Mouse (Mus musculus) limb, embryonic 11.5 days (tissue): ENCODE measurements around the gene Col8a1. TPM values are rescaled to one million over a fixed set of nuclear protein-coding genes. Genes with fewer than 3 reads are reported as not detected.

Source experiments
- ATAC-seq: fragments of 200-750 bp; cut with Nextera tagmentation; 2 replicates; pipeline ENCODE4 v1.8.0; 2017; ENCODE audit warnings: low read depth; ENCODE audit not compliant: insufficient number of reproducible peaks, low FRiP score, low TSS enrichment
- DNase-seq: peaks from one replicate; pipeline ENCODE4 v3.0.0-alpha.2; 2015; ENCODE audit warnings: low spot score
- H3K27ac ChIP-seq: fragments of 300-500 bp; sonication (generic); replicated peaks from 2 replicates; pipeline ENCODE4 v1.5.1; 2014; ENCODE audit warnings: low read depth, mild to moderate bottlenecking, low read length
- H3K27me3 ChIP-seq: fragments of 300-500 bp; sonication (generic); 2 replicates; pipeline ENCODE4 v1.6.1; 2014; ENCODE audit warnings: mild to moderate bottlenecking, low read length, mixed read lengths; ENCODE audit not compliant: control insufficient read depth, insufficient read depth
- H3K36me3 ChIP-seq: fragments of 300-500 bp; sonication (generic); 2 replicates; pipeline ENCODE4 v1.6.1; 2014; ENCODE audit warnings: mild to moderate bottlenecking, low read length, moderate library complexity, mixed read lengths; ENCODE audit not compliant: control insufficient read depth, insufficient read depth
- H3K4me1 ChIP-seq: fragments of 300-500 bp; sonication (generic); 2 replicates; pipeline ENCODE4 v1.6.1; 2014; ENCODE audit warnings: low read length, mixed read lengths; ENCODE audit not compliant: control insufficient read depth, insufficient read depth
- H3K4me2 ChIP-seq: fragments of 300-500 bp; sonication (generic); 2 replicates; pipeline ENCODE4 v1.6.1; 2014; ENCODE audit warnings: low read depth, mild to moderate bottlenecking, moderate library complexity; ENCODE audit not compliant: severe bottlenecking
- H3K4me3 ChIP-seq: fragments of 300-500 bp; sonication (generic); 2 replicates; pipeline ENCODE4 v1.5.1; 2014; ENCODE audit warnings: low read depth, low read length
- H3K9ac ChIP-seq: fragments of 300-500 bp; sonication (generic); 2 replicates; pipeline ENCODE4 v1.6.1; 2014; ENCODE audit warnings: mild to moderate bottlenecking, low read length
- H3K9me3 ChIP-seq: fragments of 300-500 bp; sonication (generic); 2 replicates; pipeline ENCODE4 v1.6.1; 2016; ENCODE audit warnings: low read length; ENCODE audit not compliant: control insufficient read depth
- WGBS: fragments of 180-500 bp; shearing (Covaris S2); extraction: QIAGEN DNeasy Blood & Tissue Kit; methylation state at CpG from one replicate; pipeline ENCODE4 v1.1.7; 2014; 5-methylcytosine and 5-hydroxymethylcytosine counted together
- polyA plus RNA-seq: library from polyadenylated mRNA; unstranded; fragments of >200 nt; fragmentation: Nextera tagmentation; extraction: Ambion mirVana; gene quantifications from 2 replicates; pipeline ENCODE4 v1.2.1, GENCODE M21; 2014

The Col8a1 gene
- polyA plus RNA-seq, 1 experiment from 2014 or later, result 3.5 TPM

DNA sequence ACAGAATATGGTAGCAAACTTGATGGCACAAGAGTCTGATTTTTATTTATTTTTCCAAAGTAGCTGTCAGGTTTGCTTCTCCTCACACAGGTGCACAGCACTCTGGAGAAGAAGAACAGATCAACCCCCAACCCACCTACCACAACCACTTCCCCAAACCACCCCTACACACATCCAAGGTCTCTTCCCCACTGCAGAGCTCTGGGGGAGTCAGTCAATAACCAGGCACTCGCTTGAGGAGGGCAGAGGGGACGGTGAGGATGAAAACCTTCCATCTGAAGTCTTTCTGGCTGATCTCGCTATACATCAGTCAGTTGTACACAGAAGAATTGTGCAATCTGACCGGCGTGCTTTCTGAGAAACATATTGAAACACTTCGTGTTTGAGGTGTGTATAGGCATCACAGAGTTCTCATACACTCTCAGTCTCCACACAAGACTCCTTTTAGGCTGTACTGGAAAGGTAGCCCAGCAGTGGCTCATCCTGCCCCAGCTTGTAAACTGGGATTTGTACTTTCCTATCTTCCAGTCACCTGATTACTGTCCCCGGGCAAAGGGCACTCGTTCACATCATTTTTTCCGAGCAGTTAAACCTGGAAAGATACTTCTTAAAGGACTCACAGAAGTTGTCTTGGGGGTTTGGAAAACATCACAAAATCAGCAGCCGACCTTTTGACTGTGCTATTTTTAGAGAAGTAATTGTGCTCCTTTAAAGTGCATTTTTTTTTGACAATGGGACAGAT is 827 bp downstream of the Col8a1 start:
- Histone ChIP-seq H3K9me3 (no peaks in the 10 kb centered on the region), H3K36me3 (no peaks in the 10 kb centered on the region), H3K4me1 (0 out of 2 replicates have a peak, but pooled peaks cover 5% of the 10 kb centered on the region), H3K4me2 (no peak overlapping the region), H3K27ac (no peak overlapping the region), H3K27me3 (0 out of 2 replicates have a peak, but pooled peaks cover 3% of the 10 kb centered on the region), H3K9ac (no peak overlapping the region), H3K4me3 (no peak overlapping the region)
- ATAC-seq, result no peak
- DNase-seq, result no peak
- 53% methylated on average over 10 of the region's 10 CpGs for WGBS

DNA sequence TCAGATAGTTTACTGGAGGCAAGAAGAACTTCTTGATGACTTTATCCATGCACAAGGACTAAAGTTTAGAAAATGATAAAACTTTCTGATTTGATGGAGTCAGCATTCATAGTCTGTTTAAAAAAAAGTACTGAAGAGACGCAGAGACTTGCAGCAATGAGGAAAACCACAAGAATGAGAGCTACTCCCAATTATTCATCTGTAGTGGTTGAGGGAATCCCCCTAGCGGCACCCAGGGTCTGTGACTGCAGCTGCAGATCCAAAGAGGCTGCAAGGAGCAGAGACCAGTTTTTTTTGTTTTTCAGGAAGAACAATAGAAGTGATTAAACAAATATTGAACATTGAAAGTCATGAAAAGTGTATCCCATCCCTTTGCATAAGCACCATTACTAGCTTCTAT is 4.0 kb downstream of the Col8a1 start:
- 0 out of 2 replicates have a peak, but pooled peaks cover 5% of the 10 kb centered on the region for H3K4me1 ChIP-seq
- no peak for ATAC-seq
- 0 out of 2 replicates have a peak, but pooled peaks cover 3% of the 10 kb centered on the region for H3K27me3 ChIP-seq
- H3K4me3 ChIP-seq, result no peak overlapping the region
- no peak overlapping the region for H3K27ac ChIP-seq
- no peak for DNase-seq
- WGBS, result 62% methylated on average over 2 of the region's 2 CpGs
- H3K9me3 ChIP-seq, result no peaks in the 10 kb centered on the region
- H3K9ac ChIP-seq, result no peak overlapping the region
- H3K36me3 ChIP-seq, result no peaks in the 10 kb centered on the region
- no peak overlapping the region for H3K4me2 ChIP-seq

DNA sequence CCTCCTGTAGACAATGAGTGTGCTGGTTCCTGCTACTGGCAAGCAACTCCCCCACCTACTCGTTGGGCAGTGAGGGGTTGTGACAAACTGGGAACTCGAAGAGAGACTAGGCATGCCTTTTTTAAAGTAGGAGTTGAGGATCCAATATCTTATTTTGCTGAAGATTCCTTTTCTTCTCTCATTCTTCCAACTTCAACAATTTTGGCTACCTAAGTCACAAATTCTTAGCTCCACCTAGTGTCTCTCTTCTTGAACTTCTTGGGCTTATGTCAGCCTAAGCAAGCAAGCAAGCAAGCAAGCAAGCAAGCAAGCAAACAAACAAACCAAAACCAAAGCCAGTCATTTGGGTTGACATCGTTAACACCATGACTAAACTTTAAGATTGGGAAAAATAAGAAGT is 6.4 kb downstream of the Col8a1 start:
- no peak for DNase-seq
- no peaks in the 10 kb centered on the region for H3K27me3 ChIP-seq
- no peaks in the 10 kb centered on the region for H3K9me3 ChIP-seq
- 73% methylated on average over 3 of the region's 3 CpGs for WGBS
- H3K9ac ChIP-seq, result no peak overlapping the region
- no peak overlapping the region for H3K4me3 ChIP-seq
- no peaks in the 10 kb centered on the region for H3K4me1 ChIP-seq
- H3K36me3 ChIP-seq, result no peaks in the 10 kb centered on the region
- H3K4me2 ChIP-seq, result no peak overlapping the region
- no peak overlapping the region for H3K27ac ChIP-seq
- no peak for ATAC-seq

DNA sequence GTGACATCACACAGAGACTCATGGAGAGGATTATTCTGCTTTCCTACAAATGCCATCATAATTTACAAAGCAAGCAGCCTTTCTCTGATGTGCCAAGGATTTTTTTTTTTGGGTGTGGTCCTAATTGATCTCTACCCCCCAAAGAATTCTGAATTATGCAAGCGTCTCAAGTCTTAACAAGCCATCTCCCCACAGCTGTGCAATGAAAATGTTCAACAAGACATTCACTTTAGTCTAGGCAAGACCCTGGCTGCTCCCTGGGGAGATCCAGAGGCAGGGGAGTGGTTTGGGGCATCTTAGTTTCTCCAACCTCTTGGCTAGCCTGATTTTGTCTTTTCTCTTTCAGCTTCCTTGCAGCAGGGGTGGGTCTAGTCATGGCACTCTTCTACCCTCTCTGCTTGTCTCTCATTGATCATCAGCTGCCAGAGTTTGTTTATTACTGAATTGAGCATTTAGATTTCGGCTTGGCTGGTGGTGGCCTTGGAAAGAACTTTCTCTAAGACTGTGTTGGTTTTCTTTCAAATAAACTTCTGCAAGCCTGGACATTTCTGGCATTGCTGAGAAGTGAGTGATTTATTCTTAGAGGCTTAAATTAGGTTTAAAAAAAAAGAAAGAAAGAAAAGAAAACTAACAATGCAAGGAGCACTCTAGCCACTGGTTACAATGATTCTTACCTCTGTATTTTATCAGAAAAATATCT is 7.0 kb downstream of the Col8a1 start:
- no peaks in the 10 kb centered on the region for H3K36me3 ChIP-seq
- no peak overlapping the region for H3K27ac ChIP-seq
- H3K4me3 ChIP-seq, result no peak overlapping the region
- DNase-seq (no peak), ATAC-seq (no peak)
- no peak overlapping the region for H3K9ac ChIP-seq
- H3K9me3 ChIP-seq, result no peaks in the 10 kb centered on the region
- H3K4me2 ChIP-seq, result no peak overlapping the region
- no peaks in the 10 kb centered on the region for H3K4me1 ChIP-seq
- WGBS, result 73% methylated on average over 2 of the region's 2 CpGs
- no peaks in the 10 kb centered on the region for H3K27me3 ChIP-seq

DNA sequence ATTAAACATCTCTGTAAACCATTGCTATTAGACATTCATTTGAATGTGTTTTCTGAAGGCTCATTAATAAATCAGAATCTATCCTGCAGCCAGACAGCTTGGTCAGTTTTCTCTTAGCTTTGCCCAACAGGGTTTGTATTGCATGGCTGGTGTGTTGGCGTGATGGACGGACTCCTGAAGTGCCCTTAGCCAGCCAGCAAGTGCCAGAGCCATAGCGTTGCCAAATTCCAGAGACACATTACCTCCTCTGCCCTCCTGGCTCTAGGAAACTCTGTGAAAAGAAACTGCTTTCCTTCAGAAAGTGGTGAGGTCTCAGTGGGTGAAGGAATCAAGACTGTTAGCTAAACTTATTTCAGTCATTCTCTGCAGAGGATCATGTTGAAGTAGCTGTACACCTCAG is 14.4 kb downstream of the Col8a1 start:
- no peak overlapping the region for H3K4me3 ChIP-seq
- H3K36me3 ChIP-seq, result no peaks in the 10 kb centered on the region
- H3K27ac ChIP-seq, result no peak overlapping the region
- no peak overlapping the region for H3K4me2 ChIP-seq
- H3K27me3 ChIP-seq, result no peaks in the 10 kb centered on the region
- no peak overlapping the region for H3K9ac ChIP-seq
- ATAC-seq (no peak), DNase-seq (no peak)
- no peaks in the 10 kb centered on the region for H3K4me1 ChIP-seq
- WGBS, result 89% methylated on average over 3 of the region's 3 CpGs
- H3K9me3 ChIP-seq, result no peaks in the 10 kb centered on the region

DNA sequence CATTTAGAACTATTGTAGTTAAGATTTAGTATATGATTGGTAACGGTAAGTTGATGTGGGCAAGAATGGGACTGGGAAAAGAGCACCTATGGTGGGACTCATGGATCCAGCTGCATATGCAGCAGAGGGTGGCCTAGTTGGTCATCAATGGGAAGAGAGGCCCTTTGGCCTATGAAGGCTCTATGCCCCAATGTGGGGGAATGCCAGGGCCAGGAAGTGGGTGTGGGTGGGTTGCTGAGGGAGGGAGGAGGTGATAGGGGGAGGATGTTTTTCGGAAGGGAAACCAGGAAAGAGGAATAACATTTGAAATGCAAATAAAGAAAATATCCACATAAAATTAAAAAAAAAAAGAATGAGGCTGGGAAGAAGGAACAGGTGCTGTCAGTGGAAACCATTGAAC is 19.6 kb downstream of the Col8a1 start:
- WGBS, result 95% methylated on average over 2 of the region's 2 CpGs
- H3K9ac ChIP-seq, result no peak overlapping the region
- no peak for ATAC-seq
- 0 out of 2 replicates have a peak, but pooled peaks cover 4% of the 10 kb centered on the region for H3K4me1 ChIP-seq
- no peaks in the 10 kb centered on the region for H3K36me3 ChIP-seq
- H3K27ac ChIP-seq, result no peak overlapping the region
- no peak overlapping the region for H3K4me3 ChIP-seq
- H3K9me3 ChIP-seq, result no peaks in the 10 kb centered on the region
- no peak for DNase-seq
- no peak overlapping the region for H3K4me2 ChIP-seq
- H3K27me3 ChIP-seq, result no peaks in the 10 kb centered on the region

DNA sequence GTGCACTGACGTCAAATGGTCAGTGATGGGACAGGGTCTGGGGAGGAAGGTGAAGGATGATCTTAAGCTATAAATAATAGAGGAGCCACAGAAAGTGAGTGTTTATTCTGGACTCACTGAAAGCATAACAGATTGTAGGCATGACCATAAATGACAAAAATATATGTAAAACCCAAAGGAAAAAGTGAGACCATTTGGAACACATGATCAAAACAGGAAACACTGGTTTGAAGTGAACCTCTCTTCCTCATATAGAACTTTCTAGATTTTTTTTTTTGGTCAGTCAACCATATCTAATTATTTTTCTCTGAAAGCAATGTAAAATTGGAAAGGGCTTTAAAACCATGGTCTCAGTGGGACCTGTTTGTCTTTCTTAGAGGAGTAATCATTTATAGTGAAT is 21.0 kb downstream of the Col8a1 start:
- no peak overlapping the region for H3K4me3 ChIP-seq
- DNase-seq (no peak), ATAC-seq (no peak)
- 25% methylated on average over 1 of the region's 1 CpGs for whole genome bisulfite sequencing
- H3K27me3 ChIP-seq, result no peaks in the 10 kb centered on the region
- H3K36me3 ChIP-seq, result no peaks in the 10 kb centered on the region
- no peak overlapping the region for H3K9ac ChIP-seq
- 0 out of 2 replicates have a peak, but pooled peaks cover 4% of the 10 kb centered on the region for H3K4me1 ChIP-seq
- no peaks in the 10 kb centered on the region for H3K9me3 ChIP-seq
- no peak overlapping the region for H3K4me2 ChIP-seq
- H3K27ac ChIP-seq, result no peak overlapping the region

DNA sequence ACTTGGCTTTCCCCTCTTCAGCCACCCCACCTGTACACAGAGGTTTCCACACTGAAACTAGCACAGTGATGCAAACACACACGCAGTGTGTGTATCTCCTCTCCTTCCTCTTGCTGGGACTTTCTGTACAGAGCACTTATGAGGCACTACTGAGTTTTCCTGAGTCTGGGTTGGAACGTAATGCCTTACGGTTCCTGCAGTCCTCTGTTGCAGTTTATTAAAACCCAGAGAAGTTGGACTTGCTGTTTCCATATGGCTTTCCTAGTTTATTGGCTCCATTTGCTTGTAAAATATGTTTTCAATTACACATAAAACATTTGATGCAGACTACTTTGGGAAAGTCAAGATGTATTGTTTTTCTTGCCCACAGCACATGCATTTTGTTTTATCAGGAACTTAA is 21.4 kb downstream of the Col8a1 start:
- Histone ChIP-seq H3K27me3 (no peaks in the 10 kb centered on the region), H3K4me1 (0 out of 2 replicates have a peak, but pooled peaks cover 4% of the 10 kb centered on the region), H3K4me2 (no peak overlapping the region), H3K9me3 (no peaks in the 10 kb centered on the region), H3K4me3 (no peak overlapping the region), H3K27ac (no peak overlapping the region), H3K9ac (no peak overlapping the region), H3K36me3 (no peaks in the 10 kb centered on the region)
- DNase-seq (no peak), ATAC-seq (0 out of 2 replicates have a peak, but pooled peaks have one; percentile 47)
- 30% methylated on average over 3 of the region's 3 CpGs for WGBS
